Mouse (Mus musculus) testis, adult 2 months (tissue): ENCODE data around the gene Ywhag.

ENCODE experiments used
- CTCF ChIP-seq: fragments of 200-500 bp; IDR thresholded peaks from 2 replicates; pipeline ENCODE4 v1.5.1; 2012; ENCODE audit warnings: low read depth, mild to moderate bottlenecking, inconsistent platforms, low read length, moderate library complexity; ENCODE audit not compliant: control insufficient read depth, insufficient read depth, insufficient replicate concordance
- POLR2A ChIP-seq: fragments of 200-500 bp; IDR thresholded peaks from 2 replicates; pipeline ENCODE4 v1.6.1; 2012; ENCODE audit warnings: low read depth, mild to moderate bottlenecking, inconsistent platforms, low read length, moderate library complexity; ENCODE audit not compliant: control insufficient read depth

GRCm38 (mm10) chr5:135866662-135867061 is 67.8 kb downstream of the Ywhag start:
- TF ChIP-seq POLR2A, result no peak
- no peak for TF ChIP-seq CTCF
